Mouse (Mus musculus) small intestine, adult 2 months (tissue): ENCODE data around the gene Sf3b1.

Source experiments
- CTCF ChIP-seq: fragments of 200-500 bp; IDR thresholded peaks from 2 replicates; pipeline ENCODE4 v1.5.1; 2012; ENCODE audit warnings: low read depth, mild to moderate bottlenecking, control low read depth, inconsistent platforms, low read length, moderate library complexity, mixed read lengths; ENCODE audit not compliant: insufficient replicate concordance, insufficient read length; ENCODE audit errors: extremely low read depth
- POLR2A ChIP-seq: fragments of 200-500 bp; IDR thresholded peaks from 2 replicates; pipeline ENCODE4 v1.6.1; 2012; ENCODE audit warnings: low read depth, mild to moderate bottlenecking, control low read depth, inconsistent platforms, low read length, moderate library complexity

- TF ChIP-seq POLR2A: peak; percentile 92
- TF ChIP-seq CTCF: no peak
These were observed at the start of gene Sf3b1 for GRCm38 (mm10) chr1:55027253-55027801.
